Mouse (Mus musculus): ENCODE data around the gene Lrrc20. TPM values are rescaled to one million over a fixed set of nuclear protein-coding genes. Genes with fewer than 3 reads are reported as not detected.

The Lrrc20 gene
- polyA plus RNA-seq, 1 experiment from 2014 or later = 15.0 TPM

GRCm38 (mm10) chr10:61479927-61480326 lies 4.3 kb downstream of the Lrrc20 start:
- DNase-seq (ENCODE audit: low spot score) (no peak), ATAC-seq (replicated peaks; ENCODE audit: low FRiP score) (no peak)
- Histone ChIP-seq H3K27ac (ENCODE audit: low read depth, low read length) (no peak overlapping the region), H3K27me3 (ENCODE audit: control insufficient read depth, insufficient read depth, low read length) (no peaks in the 10 kb centered on the region), H3K4me1 (replicated peaks; ENCODE audit: control insufficient read depth, insufficient read depth, low read length) (peaks cover 6% of the 10 kb centered on the region; the same call in 1 of the 2 replicates), H3K4me2 (ENCODE audit: low read depth, low read length, severe bottlenecking) (no peak overlapping the region), H3K4me3 (ENCODE audit: low read depth, low read length) (no peak overlapping the region), H3K9me3 (ENCODE audit: control insufficient read depth, low read length) (no peaks in the 10 kb centered on the region), H3K9ac (ENCODE audit: low read length) (no peak overlapping the region), H3K36me3 (ENCODE audit: control insufficient read depth, insufficient read depth, low read length) (no peaks in the 10 kb centered on the region)
- WGBS = 95% methylated on average over 4 of the region's 4 CpGs

GRCm38 (mm10) chr10:61480488-61480887 lies 4.9 kb downstream of the Lrrc20 start:
- Histone ChIP-seq H3K4me3 (ENCODE audit: low read depth, low read length) (no peak overlapping the region), H3K4me2 (ENCODE audit: low read depth, low read length, severe bottlenecking) (no peak overlapping the region), H3K27me3 (ENCODE audit: control insufficient read depth, insufficient read depth, low read length) (no peaks in the 10 kb centered on the region), H3K9me3 (ENCODE audit: control insufficient read depth, low read length) (no peaks in the 10 kb centered on the region), H3K36me3 (ENCODE audit: control insufficient read depth, insufficient read depth, low read length) (no peaks in the 10 kb centered on the region), H3K9ac (ENCODE audit: low read length) (no peak overlapping the region), H3K27ac (ENCODE audit: low read depth, low read length) (no peak overlapping the region), H3K4me1 (replicated peaks; ENCODE audit: control insufficient read depth, insufficient read depth, low read length) (0 out of 2 replicates have a peak, but pooled peaks cover 6% of the 10 kb centered on the region)
- WGBS = 56% methylated on average over 1 of the region's 1 CpGs
- ATAC-seq (replicated peaks; ENCODE audit: low FRiP score) (no peak), DNase-seq (ENCODE audit: low spot score) (no peak)

- no peak for DNase-seq (ENCODE audit: low spot score)
- H3K4me3 ChIP-seq (ENCODE audit: low read depth, low read length) = no peak overlapping the region
- H3K27ac ChIP-seq (ENCODE audit: low read depth, low read length) = no peak overlapping the region
- no peaks in the 10 kb centered on the region for H3K36me3 ChIP-seq (ENCODE audit: control insufficient read depth, insufficient read depth, low read length)
- H3K9me3 ChIP-seq (ENCODE audit: control insufficient read depth, low read length) = no peaks in the 10 kb centered on the region
- H3K4me1 ChIP-seq (replicated peaks; ENCODE audit: control insufficient read depth, insufficient read depth, low read length) = no peaks in the 10 kb centered on the region
- WGBS = 91% methylated on average over 7 of the region's 7 CpGs
- no peak overlapping the region for H3K9ac ChIP-seq (ENCODE audit: low read length)
- no peak for ATAC-seq (replicated peaks; ENCODE audit: low FRiP score)
- H3K4me2 ChIP-seq (ENCODE audit: low read depth, low read length, severe bottlenecking) = no peak overlapping the region
- no peaks in the 10 kb centered on the region for H3K27me3 ChIP-seq (ENCODE audit: control insufficient read depth, insufficient read depth, low read length)
Observed at GRCm38 (mm10) chr10:61482771-61483170, 7.2 kb downstream of the Lrrc20 start.

GRCm38 (mm10) chr10:61484801-61485200 lies 9.2 kb downstream of the Lrrc20 start:
- H3K27me3 ChIP-seq (ENCODE audit: control insufficient read depth, insufficient read depth, low read length) = no peaks in the 10 kb centered on the region
- WGBS = 87% methylated on average over 11 of the region's 11 CpGs
- no peaks in the 10 kb centered on the region for H3K36me3 ChIP-seq (ENCODE audit: control insufficient read depth, insufficient read depth, low read length)
- H3K4me1 ChIP-seq (replicated peaks; ENCODE audit: control insufficient read depth, insufficient read depth, low read length) = no peaks in the 10 kb centered on the region
- no peak overlapping the region for H3K4me3 ChIP-seq (ENCODE audit: low read depth, low read length)
- DNase-seq (ENCODE audit: low spot score) (no peak), ATAC-seq (replicated peaks; ENCODE audit: low FRiP score) (no peak)
- H3K27ac ChIP-seq (ENCODE audit: low read depth, low read length) = no peak overlapping the region
- no peak overlapping the region for H3K4me2 ChIP-seq (ENCODE audit: low read depth, low read length, severe bottlenecking)
- H3K9ac ChIP-seq (ENCODE audit: low read length) = no peak overlapping the region
- no peaks in the 10 kb centered on the region for H3K9me3 ChIP-seq (ENCODE audit: control insufficient read depth, low read length)

- Histone ChIP-seq H3K27ac (ENCODE audit: low read depth, low read length) (no peak overlapping the region), H3K4me2 (ENCODE audit: low read depth, low read length, severe bottlenecking) (no peak overlapping the region), H3K27me3 (ENCODE audit: control insufficient read depth, insufficient read depth, low read length) (no peaks in the 10 kb centered on the region), H3K36me3 (ENCODE audit: control insufficient read depth, insufficient read depth, low read length) (no peaks in the 10 kb centered on the region), H3K9ac (ENCODE audit: low read length) (no peak overlapping the region), H3K4me1 (replicated peaks; ENCODE audit: control insufficient read depth, insufficient read depth, low read length) (no peaks in the 10 kb centered on the region), H3K9me3 (ENCODE audit: control insufficient read depth, low read length) (no peaks in the 10 kb centered on the region), H3K4me3 (ENCODE audit: low read depth, low read length) (no peak overlapping the region)
- DNase-seq (ENCODE audit: low spot score) (no peak), ATAC-seq (replicated peaks; ENCODE audit: low FRiP score) (no peak)
- WGBS = 92% methylated on average over 8 of the region's 8 CpGs
Observed at GRCm38 (mm10) chr10:61486551-61487339, 11.1 kb downstream of the Lrrc20 start.

GRCm38 (mm10) chr10:61488522-61489110 lies 13.0 kb downstream of the Lrrc20 start:
- Histone ChIP-seq H3K27me3 (ENCODE audit: control insufficient read depth, insufficient read depth, low read length) (no peaks in the 10 kb centered on the region), H3K9ac (ENCODE audit: low read length) (no peak overlapping the region), H3K4me2 (ENCODE audit: low read depth, low read length, severe bottlenecking) (no peak overlapping the region), H3K4me1 (replicated peaks; ENCODE audit: control insufficient read depth, insufficient read depth, low read length) (no peaks in the 10 kb centered on the region), H3K27ac (ENCODE audit: low read depth, low read length) (no peak overlapping the region), H3K36me3 (ENCODE audit: control insufficient read depth, insufficient read depth, low read length) (no peaks in the 10 kb centered on the region), H3K4me3 (ENCODE audit: low read depth, low read length) (no peak overlapping the region), H3K9me3 (ENCODE audit: control insufficient read depth, low read length) (no peaks in the 10 kb centered on the region)
- no peak for ATAC-seq (replicated peaks; ENCODE audit: low FRiP score)
- DNase-seq (ENCODE audit: low spot score) = no peak
- WGBS = 88% methylated on average over 6 of the region's 6 CpGs

GRCm38 (mm10) chr10:61491573-61491972 lies 16.0 kb downstream of the Lrrc20 start:
- DNase-seq (ENCODE audit: low spot score) (no peak), ATAC-seq (replicated peaks; ENCODE audit: low FRiP score) (no peak)
- Histone ChIP-seq H3K4me1 (replicated peaks; ENCODE audit: control insufficient read depth, insufficient read depth, low read length) (no peaks in the 10 kb centered on the region; the same call in none of the 2 replicates), H3K4me2 (ENCODE audit: low read depth, low read length, severe bottlenecking) (no peak overlapping the region), H3K9ac (ENCODE audit: low read length) (no peak overlapping the region), H3K27ac (ENCODE audit: low read depth, low read length) (no peak overlapping the region), H3K9me3 (ENCODE audit: control insufficient read depth, low read length) (no peaks in the 10 kb centered on the region), H3K27me3 (ENCODE audit: control insufficient read depth, insufficient read depth, low read length) (no peaks in the 10 kb centered on the region), H3K36me3 (ENCODE audit: control insufficient read depth, insufficient read depth, low read length) (no peaks in the 10 kb centered on the region), H3K4me3 (ENCODE audit: low read depth, low read length) (no peak overlapping the region)
- 54% methylated on average over 8 of the region's 8 CpGs for WGBS

GRCm38 (mm10) chr10:61492040-61492439 lies 16.4 kb downstream of the Lrrc20 start:
- WGBS = 9% methylated on average over 11 of the region's 11 CpGs
- ATAC-seq (replicated peaks; ENCODE audit: low FRiP score) (peak; percentile 73), DNase-seq (ENCODE audit: low spot score) (peak; percentile 87)
- H3K9ac ChIP-seq (ENCODE audit: low read length) = no peak overlapping the region
- H3K4me1 ChIP-seq (replicated peaks; ENCODE audit: control insufficient read depth, insufficient read depth, low read length) = no peaks in the 10 kb centered on the region; the same call in none of the 2 replicates
- no peaks in the 10 kb centered on the region for H3K9me3 ChIP-seq (ENCODE audit: control insufficient read depth, low read length)
- no peaks in the 10 kb centered on the region for H3K27me3 ChIP-seq (ENCODE audit: control insufficient read depth, insufficient read depth, low read length)
- no peak overlapping the region for H3K4me3 ChIP-seq (ENCODE audit: low read depth, low read length)
- no peaks in the 10 kb centered on the region for H3K36me3 ChIP-seq (ENCODE audit: control insufficient read depth, insufficient read depth, low read length)
- no peak overlapping the region for H3K4me2 ChIP-seq (ENCODE audit: low read depth, low read length, severe bottlenecking)
- H3K27ac ChIP-seq (ENCODE audit: low read depth, low read length) = no peak overlapping the region

All from forebrain, embryonic 11.5 days (tissue).